Mouse (Mus musculus) heart, postnatal 0 days (tissue): ENCODE results near the gene Tmem222. TPM values are rescaled to one million over a fixed set of nuclear protein-coding genes. Genes with fewer than 3 reads are reported as not detected.

ENCODE experiments used
- ATAC-seq: fragments of 200-750 bp; cut with Nextera tagmentation; 2 replicates; pipeline ENCODE4 v1.8.0; 2017; ENCODE audit warnings: low read depth, moderate number of reproducible peaks, moderate library complexity; ENCODE audit not compliant: insufficient read depth
- DNase-seq: peaks from one replicate; pipeline ENCODE4 v3.0.0-alpha.2; 2016; ENCODE audit warnings: low spot score
- H3K27ac ChIP-seq: fragments of 300-500 bp; sonication (generic); 2 replicates; pipeline ENCODE4 v1.5.1; 2014; ENCODE audit warnings: low read depth, mild to moderate bottlenecking
- H3K27me3 ChIP-seq: fragments of 300-500 bp; sonication (generic); 2 replicates; pipeline ENCODE4 v1.6.1; 2014; ENCODE audit warnings: low read length, mixed read lengths; ENCODE audit not compliant: control insufficient read depth, insufficient read depth
- H3K36me3 ChIP-seq: fragments of 300-500 bp; sonication (generic); replicated peaks from 2 replicates; pipeline ENCODE4 v1.6.1; 2014; ENCODE audit warnings: low read length, mixed read lengths; ENCODE audit not compliant: control insufficient read depth, insufficient read depth
- H3K4me1 ChIP-seq: fragments of 300-500 bp; sonication (generic); 2 replicates; pipeline ENCODE4 v1.6.1; 2014; ENCODE audit warnings: antibody characterized with exemption; ENCODE audit not compliant: control insufficient read depth, insufficient read depth
- H3K4me2 ChIP-seq: fragments of 300-500 bp; sonication (generic); 2 replicates; pipeline ENCODE4 v1.6.1; 2014; ENCODE audit warnings: low read depth, mild to moderate bottlenecking, low read length, moderate library complexity
- H3K4me3 ChIP-seq: fragments of 300-500 bp; sonication (generic); 2 replicates; pipeline ENCODE4 v1.5.1; 2014; ENCODE audit warnings: low read depth, low read length
- H3K9ac ChIP-seq: fragments of 300-500 bp; sonication (generic); replicated peaks from 2 replicates; pipeline ENCODE4 v1.6.1; 2014; ENCODE audit warnings: low read depth, low read length, mixed read lengths
- H3K9me3 ChIP-seq: fragments of 300-500 bp; sonication (generic); replicated peaks from 2 replicates; pipeline ENCODE4 v1.6.1; 2016; ENCODE audit warnings: low read length; ENCODE audit not compliant: control insufficient read depth
- CTCF ChIP-seq: IDR thresholded peaks from 2 replicates; pipeline ENCODE4 v1.5.1; 2016; ENCODE audit warnings: antibody characterized with exemption, control low read depth, low read depth
- EP300 ChIP-seq: IDR thresholded peaks from 2 replicates; pipeline ENCODE4 v1.6.1; 2016; ENCODE audit warnings: antibody characterized with exemption, low read depth
- WGBS: fragments of 180-500 bp; shearing (Covaris S2); extraction: QIAGEN DNeasy Blood & Tissue Kit; methylation state at CpG from one replicate; pipeline ENCODE4 v1.1.7; 2014; 5-methylcytosine and 5-hydroxymethylcytosine counted together
- polyA plus RNA-seq: library from polyadenylated mRNA; unstranded; fragments of >200 nt; fragmentation: Nextera tagmentation; extraction: Ambion mirVana; gene quantifications from 2 replicates; pipeline ENCODE4 v1.2.1, GENCODE M21; 2015
- total RNA-seq: library from RNA; depleted of rRNA; stranded (reverse); fragments of >200 nt; gene quantifications from 2 replicates; pipeline ENCODE4 v1.2.3, GENCODE M21; 2014; ENCODE audit warnings: low replicate concordance; rRNA removed

Gene Tmem222
- total RNA-seq: 58.8 and 103 TPM in 2 replicates
- polyA plus RNA-seq: 45.0 and 45.6 TPM in 2 replicates

GRCm38 (mm10) chr4:133277104-133278026 lies at the start of gene Tmem222:
Tmem222 (minus strand) TSS chr4:133277792.
- WGBS: under 1% methylated on average over 73 of the region's 73 CpGs

GRCm38 (mm10) chr4:133319667-133320066 lies 42.1 kb upstream of the Tmem222 start:
- ATAC-seq (no peak), DNase-seq (no peak)
- H3K4me1 ChIP-seq: no peaks in the 10 kb centered on the region
- no peak overlapping the region for H3K4me2 ChIP-seq
- H3K9me3 ChIP-seq: no peaks in the 10 kb centered on the region
- 88% methylated on average over 3 of the region's 3 CpGs for WGBS
- no peak overlapping the region for H3K27ac ChIP-seq
- no peak overlapping the region for H3K9ac ChIP-seq
- H3K27me3 ChIP-seq: no peaks in the 10 kb centered on the region
- no peak for TF ChIP-seq CTCF
- no peak for TF ChIP-seq EP300
- peaks cover 20% of the 10 kb centered on the region for H3K36me3 ChIP-seq
- no peak overlapping the region for H3K4me3 ChIP-seq

More at GRCm38 (mm10) chr4:133277104-133278026, at the start of gene Tmem222:
- Histone ChIP-seq H3K27ac (peak within 1 kb of the TSS; percentile 92), H3K27me3 (no peaks in the 10 kb centered on the region), H3K4me2 (peak within 1 kb of the TSS; percentile 96), H3K9ac (peak within 1 kb of the TSS; percentile 76), H3K4me3 (peak within 1 kb of the TSS; percentile 80), H3K9me3 (no peaks in the 10 kb centered on the region), H3K36me3 (no peaks in the 10 kb centered on the region), H3K4me1 (0 out of 2 replicates have a peak, but pooled peaks cover 11% of the 10 kb centered on the region)
- DNase-seq: peak; percentile 93
- peak; percentile 84; the same call in 1 of the 2 replicates for TF ChIP-seq EP300
- no peak for TF ChIP-seq CTCF
- peak; percentile 95 for ATAC-seq

GRCm38 (mm10) chr4:133315991-133316390 lies 38.4 kb upstream of the Tmem222 start:
- DNase-seq (no peak), ATAC-seq (no peak)
- H3K9ac ChIP-seq: no peak overlapping the region
- TF ChIP-seq EP300 (no peak), CTCF (no peak)
- H3K36me3 ChIP-seq: peaks cover 24% of the 10 kb centered on the region
- no peaks in the 10 kb centered on the region for H3K9me3 ChIP-seq
- no peak overlapping the region for H3K27ac ChIP-seq
- H3K27me3 ChIP-seq: no peaks in the 10 kb centered on the region
- WGBS: 86% methylated on average over 5 of the region's 5 CpGs
- H3K4me1 ChIP-seq: no peaks in the 10 kb centered on the region
- no peak overlapping the region for H3K4me2 ChIP-seq
- no peak overlapping the region for H3K4me3 ChIP-seq

- DNase-seq (no peak), ATAC-seq (peak; percentile 63)
- Histone ChIP-seq H3K9ac (no peak overlapping the region), H3K4me3 (no peak overlapping the region), H3K27me3 (no peaks in the 10 kb centered on the region), H3K27ac (no peak overlapping the region), H3K9me3 (no peaks in the 10 kb centered on the region), H3K36me3 (peaks cover 18% of the 10 kb centered on the region; the same call in 1 of the 2 replicates), H3K4me1 (no peaks in the 10 kb centered on the region), H3K4me2 (no peak overlapping the region)
- WGBS: 47% methylated on average over 8 of the region's 8 CpGs
- TF ChIP-seq CTCF (0 out of 2 replicates have a peak, but pooled peaks have one; percentile 5), EP300 (no peak)
Measured at GRCm38 (mm10) chr4:133314896-133315295, 37.3 kb upstream of the Tmem222 start.

GRCm38 (mm10) chr4:133309948-133310347 lies 32.4 kb upstream of the Tmem222 start:
- Histone ChIP-seq H3K27ac (no peak overlapping the region), H3K4me3 (no peak overlapping the region), H3K9ac (no peak overlapping the region), H3K27me3 (no peaks in the 10 kb centered on the region), H3K4me2 (no peak overlapping the region), H3K36me3 (peaks cover 22% of the 10 kb centered on the region; the same call in 1 of the 2 replicates), H3K9me3 (no peaks in the 10 kb centered on the region), H3K4me1 (no peaks in the 10 kb centered on the region)
- TF ChIP-seq CTCF: peak; percentile 98
- TF ChIP-seq EP300: no peak
- DNase-seq (peak; percentile 62), ATAC-seq (peak; percentile 30; the same call in 1 of the 2 replicates)
- WGBS: 1% methylated on average over 3 of the region's 3 CpGs
